Mouse (Mus musculus): ENCODE measurements around the gene Gabarapl2. TPM values are rescaled to one million over a fixed set of nuclear protein-coding genes. Genes with fewer than 3 reads are reported as not detected.
"Not testable (repeated sequence)": the region's sequence is repeated elsewhere in the genome, so short reads cannot be mapped to it uniquely, and the experiment has no call there.

Gabarapl2 gene
- polyA plus RNA-seq, 1 experiment from 2014 or later = 472 TPM

GRCm38 (mm10) chr8:111931721-111932120, 8.8 kb upstream of the Gabarapl2 start:
- 75% methylated on average over 16 of the region's 16 CpGs for WGBS
- Histone ChIP-seq H3K27ac (no peak overlapping the region), H3K4me2 (replicated peaks) (no peak overlapping the region), H3K36me3 (replicated peaks; ENCODE audit: control insufficient read depth, insufficient read depth) (0 out of 2 replicates have a peak, but pooled peaks cover 6% of the 10 kb centered on the region), H3K9ac (no peak overlapping the region), H3K4me1 (replicated peaks; ENCODE audit: control insufficient read depth, insufficient read depth, low read length) (peaks cover 4% of the 10 kb centered on the region), H3K9me3 (ENCODE audit: control insufficient read depth, low read length) (no peaks in the 10 kb centered on the region), H3K4me3 (replicated peaks; ENCODE audit: low read length) (no peak overlapping the region), H3K27me3 (ENCODE audit: control insufficient read depth, insufficient read depth, low read length) (no peaks in the 10 kb centered on the region)
- DNase-seq (ENCODE audit: low spot score) = no peak
- no peak for ATAC-seq (ENCODE audit: low FRiP score)

- 30% methylated on average over 19 of the region's 19 CpGs for WGBS
- no peaks in the 10 kb centered on the region for H3K9me3 ChIP-seq (ENCODE audit: control insufficient read depth, low read length)
- peak overlapping the region; percentile 76 for H3K9ac ChIP-seq
- H3K27me3 ChIP-seq (ENCODE audit: control insufficient read depth, insufficient read depth, low read length) = no peaks in the 10 kb centered on the region
- DNase-seq (ENCODE audit: low spot score) (peak; percentile 42), ATAC-seq (ENCODE audit: low FRiP score) (0 out of 2 replicates have a peak, but pooled peaks have one; percentile 25)
- no peaks in the 10 kb centered on the region for H3K36me3 ChIP-seq (replicated peaks; ENCODE audit: control insufficient read depth, insufficient read depth)
- peak overlapping the region; percentile 91 for H3K27ac ChIP-seq
- peak overlapping the region; percentile 76 for H3K4me3 ChIP-seq (replicated peaks; ENCODE audit: low read length)
- peak overlapping the region; percentile 74 for H3K4me2 ChIP-seq (replicated peaks)
- peaks cover 4% of the 10 kb centered on the region for H3K4me1 ChIP-seq (replicated peaks; ENCODE audit: control insufficient read depth, insufficient read depth, low read length)
Measured at GRCm38 (mm10) chr8:111932580-111933336, 7.7 kb upstream of the Gabarapl2 start.

GRCm38 (mm10) chr8:111933348-111934076, 7.0 kb upstream of the Gabarapl2 start, which contains the start of gene Tmem231:
Gene Tmem231, minus strand, starts transcription at chr8:111933881.
- under 1% methylated on average over 53 of the region's 53 CpGs for WGBS
- ATAC-seq (ENCODE audit: low FRiP score) = peak; percentile 99
- peak; percentile 89 for DNase-seq (ENCODE audit: low spot score)

GRCm38 (mm10) chr8:111934201-111934600, 6.3 kb upstream of the Gabarapl2 start:
- Histone ChIP-seq H3K9ac (no peak overlapping the region; the same call in 1 of the 2 replicates), H3K9me3 (ENCODE audit: control insufficient read depth, low read length) (no peaks in the 10 kb centered on the region), H3K27me3 (ENCODE audit: control insufficient read depth, insufficient read depth, low read length) (no peaks in the 10 kb centered on the region), H3K36me3 (replicated peaks; ENCODE audit: control insufficient read depth, insufficient read depth) (no peaks in the 10 kb centered on the region), H3K4me2 (replicated peaks) (peak overlapping the region; percentile 74), H3K4me3 (replicated peaks; ENCODE audit: low read length) (no peak overlapping the region; the same call in 1 of the 2 replicates), H3K4me1 (replicated peaks; ENCODE audit: control insufficient read depth, insufficient read depth, low read length) (peaks cover 4% of the 10 kb centered on the region), H3K27ac (0 out of 2 replicates have a peak overlapping the region, but pooled peaks have one; percentile 38)
- WGBS = 87% methylated on average over 2 of the region's 2 CpGs
- ATAC-seq (ENCODE audit: low FRiP score) (no peak), DNase-seq (ENCODE audit: low spot score) (no peak)

More at GRCm38 (mm10) chr8:111933348-111934076, 7.0 kb upstream of the Gabarapl2 start, which contains the start of gene Tmem231:
- no peaks in the 10 kb centered on the region for H3K9me3 ChIP-seq (ENCODE audit: control insufficient read depth, low read length)
- peak within 1 kb of the TSS; percentile 91 for H3K27ac ChIP-seq
- no peaks in the 10 kb centered on the region for H3K27me3 ChIP-seq (ENCODE audit: control insufficient read depth, insufficient read depth, low read length)
- peak within 1 kb of the TSS; percentile 76 for H3K4me3 ChIP-seq (replicated peaks; ENCODE audit: low read length)
- peaks cover 4% of the 10 kb centered on the region for H3K4me1 ChIP-seq (replicated peaks; ENCODE audit: control insufficient read depth, insufficient read depth, low read length)
- no peaks in the 10 kb centered on the region for H3K36me3 ChIP-seq (replicated peaks; ENCODE audit: control insufficient read depth, insufficient read depth)
- peak within 1 kb of the TSS; percentile 74 for H3K4me2 ChIP-seq (replicated peaks)
- peak within 1 kb of the TSS; percentile 76 for H3K9ac ChIP-seq

GRCm38 (mm10) chr8:111937184-111937583, 3.3 kb upstream of the Gabarapl2 start:
- DNase-seq (ENCODE audit: low spot score) (no peak), ATAC-seq (ENCODE audit: low FRiP score) (no peak)
- Histone ChIP-seq H3K4me3 (replicated peaks; ENCODE audit: low read length) (no peak overlapping the region), H3K4me1 (replicated peaks; ENCODE audit: control insufficient read depth, insufficient read depth, low read length) (peaks cover 17% of the 10 kb centered on the region), H3K9me3 (ENCODE audit: control insufficient read depth, low read length) (no peaks in the 10 kb centered on the region), H3K9ac (no peak overlapping the region), H3K36me3 (replicated peaks; ENCODE audit: control insufficient read depth, insufficient read depth) (peaks cover 4% of the 10 kb centered on the region), H3K27me3 (ENCODE audit: control insufficient read depth, insufficient read depth, low read length) (no peaks in the 10 kb centered on the region), H3K4me2 (replicated peaks) (no peak overlapping the region), H3K27ac (no peak overlapping the region)
- WGBS = 84% methylated on average over 3 of the region's 3 CpGs

GRCm38 (mm10) chr8:111938076-111938985, 2.2 kb upstream of the Gabarapl2 start:
- peaks cover 12% of the 10 kb centered on the region for H3K4me1 ChIP-seq (replicated peaks; ENCODE audit: control insufficient read depth, insufficient read depth, low read length)
- not testable (repeated sequence) for H3K27me3 ChIP-seq (ENCODE audit: control insufficient read depth, insufficient read depth, low read length); H3K27ac ChIP-seq; H3K4me2 ChIP-seq (replicated peaks); H3K9ac ChIP-seq; H3K9me3 ChIP-seq (ENCODE audit: control insufficient read depth, low read length); ATAC-seq (ENCODE audit: low FRiP score); DNase-seq (ENCODE audit: low spot score); H3K4me3 ChIP-seq (replicated peaks; ENCODE audit: low read length)
- 88% methylated on average over 8 of the region's 9 CpGs for WGBS
- H3K36me3 ChIP-seq (replicated peaks; ENCODE audit: control insufficient read depth, insufficient read depth) = peaks cover 15% of the 10 kb centered on the region

- ATAC-seq (ENCODE audit: low FRiP score) (peak; percentile 44; the same call in 1 of the 2 replicates), DNase-seq (ENCODE audit: low spot score) (no peak)
- Histone ChIP-seq H3K27me3 (ENCODE audit: control insufficient read depth, insufficient read depth, low read length) (no peaks in the 10 kb centered on the region), H3K36me3 (replicated peaks; ENCODE audit: control insufficient read depth, insufficient read depth) (peaks cover 28% of the 10 kb centered on the region), H3K4me1 (replicated peaks; ENCODE audit: control insufficient read depth, insufficient read depth, low read length) (peaks cover 12% of the 10 kb centered on the region), H3K9ac (peak overlapping the region; percentile 82), H3K4me2 (replicated peaks) (peak overlapping the region; percentile 93), H3K4me3 (replicated peaks; ENCODE audit: low read length) (peak overlapping the region; percentile 72), H3K27ac (peak overlapping the region; percentile 56), H3K9me3 (ENCODE audit: control insufficient read depth, low read length) (no peaks in the 10 kb centered on the region)
- 7% methylated on average over 10 of the region's 10 CpGs for WGBS
Measured at GRCm38 (mm10) chr8:111939516-111940142, 874 bp upstream of the Gabarapl2 start.

GRCm38 (mm10) chr8:111941101-111941454, 575 bp downstream of the Gabarapl2 start:
- DNase-seq (ENCODE audit: low spot score) (no peak), ATAC-seq (ENCODE audit: low FRiP score) (0 out of 2 replicates have a peak, but pooled peaks have one; percentile 9)
- H3K9me3 ChIP-seq (ENCODE audit: control insufficient read depth, low read length) = no peaks in the 10 kb centered on the region
- H3K4me2 ChIP-seq (replicated peaks) = peak overlapping the region; percentile 93
- H3K4me1 ChIP-seq (replicated peaks; ENCODE audit: control insufficient read depth, insufficient read depth, low read length) = peaks cover 12% of the 10 kb centered on the region
- H3K9ac ChIP-seq = peak overlapping the region; percentile 82
- peaks cover 41% of the 10 kb centered on the region for H3K36me3 ChIP-seq (replicated peaks; ENCODE audit: control insufficient read depth, insufficient read depth)
- under 1% methylated on average over 20 of the region's 23 CpGs for WGBS
- peak overlapping the region; percentile 81; the same call in 1 of the 2 replicates for H3K27ac ChIP-seq
- H3K4me3 ChIP-seq (replicated peaks; ENCODE audit: low read length) = peak overlapping the region; percentile 72
- H3K27me3 ChIP-seq (ENCODE audit: control insufficient read depth, insufficient read depth, low read length) = no peaks in the 10 kb centered on the region

Data from hindbrain, embryonic 14.5 days (tissue).